Mouse (Mus musculus): ENCODE data around the gene Mfsd4a.

GRCm38 (mm10) chr1:132022107-132022506 is 45.8 kb downstream of the Mfsd4a start:
- TF ChIP-seq CTCF (IDR thresholded peaks at IDR 0.05; ENCODE audit: extremely low read depth, insufficient read depth, low read length) (no peak), POLR2A (IDR thresholded peaks at IDR 0.05; ENCODE audit: extremely low read depth, insufficient read depth, low read length) (no peak)
